Mouse (Mus musculus): ENCODE measurements at regions not wholly inside any gene's neighbourhood (a gene's known extent, or its start where the extent isn't known, plus 50 kb on each side); places are given as distances from the start of the nearest gene placed in this dataset.

DNA sequence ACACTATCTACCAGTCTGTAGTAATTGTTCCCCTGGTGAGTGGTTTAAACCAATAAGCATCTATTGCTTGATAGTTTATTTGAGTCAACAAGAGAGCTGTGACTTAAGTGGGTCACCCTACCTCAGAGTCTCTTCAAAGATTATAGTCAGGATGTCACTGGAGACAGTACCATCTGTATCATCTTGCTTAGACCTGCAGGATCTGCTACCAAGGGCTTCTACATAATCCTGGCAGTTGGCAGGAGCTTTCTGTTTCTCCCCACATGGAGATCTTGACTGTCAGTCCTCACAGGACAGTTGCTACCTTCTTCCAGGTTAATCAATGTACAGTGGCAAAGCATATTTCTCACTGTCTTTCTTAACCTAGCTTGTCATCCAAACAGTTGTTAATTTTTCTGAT, 414.9 kb upstream of the Dcn start:
- DNase-seq (ENCODE audit: low spot score), result no peak

DNA sequence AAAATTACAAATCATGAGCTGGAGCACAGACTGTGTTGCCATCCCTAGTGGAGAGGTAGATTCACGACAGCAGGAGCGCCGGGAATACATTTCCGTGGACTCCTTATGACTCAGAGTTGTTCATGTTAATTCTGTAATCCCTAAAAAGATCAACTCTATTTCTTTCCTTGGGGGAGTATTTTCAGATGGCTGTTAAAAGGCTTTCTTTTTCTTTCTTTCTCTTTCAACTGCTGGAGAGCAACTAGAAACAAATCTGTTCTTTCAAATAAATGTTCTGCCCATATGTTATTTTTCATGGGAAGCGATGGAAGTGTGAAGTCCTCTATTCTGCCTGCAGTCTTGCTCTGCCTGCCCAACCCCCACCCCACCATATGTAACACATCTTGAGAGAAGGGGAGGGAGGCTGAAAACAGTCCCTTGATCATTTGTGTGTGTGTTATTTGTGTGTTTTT, 401.4 kb upstream of the Dcn start:
- DNase-seq (ENCODE audit: low spot score), result no peak

DNA sequence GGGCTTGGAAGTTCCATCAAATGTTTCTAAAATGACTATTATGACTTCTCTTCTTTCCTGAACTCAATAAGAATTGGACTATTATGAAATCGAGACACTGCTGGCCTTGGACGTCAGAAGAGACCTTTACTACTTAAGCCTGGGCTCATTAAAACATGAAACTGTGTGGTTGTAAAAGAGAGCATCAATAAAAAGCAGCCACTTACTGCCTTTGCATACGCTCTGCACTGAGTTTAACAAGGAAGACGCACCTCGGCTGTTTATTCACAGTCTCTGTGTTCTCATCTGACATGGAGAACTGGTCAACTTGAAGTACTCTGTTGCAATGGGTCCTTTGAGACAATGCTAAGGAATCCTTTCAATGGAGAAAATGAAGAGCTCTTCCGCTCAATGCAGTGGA, 399.8 kb upstream of the Dcn start:
- no peak for DNase-seq (ENCODE audit: low spot score)

DNA sequence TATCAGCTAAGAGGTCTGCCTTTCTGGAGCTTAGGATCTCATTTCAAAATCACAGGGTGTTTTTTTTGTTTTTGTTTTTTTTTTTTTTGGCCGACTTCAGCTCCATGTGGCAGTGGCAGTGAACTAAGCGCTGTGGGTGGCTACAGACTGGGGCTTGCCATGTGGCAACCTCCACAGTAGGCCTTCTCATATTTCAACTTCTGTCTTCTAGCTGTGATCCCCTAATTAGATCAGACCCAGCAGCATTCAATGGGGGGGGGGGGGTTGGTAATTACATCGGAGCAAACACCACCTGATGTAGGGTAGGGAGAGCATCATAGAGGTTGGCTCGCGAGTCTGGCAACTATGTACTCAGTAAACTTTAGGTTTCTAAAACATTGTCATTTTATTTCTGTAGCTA, 392.1 kb upstream of the Dcn start:
- DNase-seq (ENCODE audit: low spot score), result no peak

GRCm38 (mm10) chr10:97090254-97090653, 389.2 kb upstream of the Dcn start:
- no peak for DNase-seq (ENCODE audit: low spot score)

- no peak for DNase-seq (ENCODE audit: low spot score)
Measured at GRCm38 (mm10) chr10:97093886-97094285, 385.5 kb upstream of the Dcn start.

DNA sequence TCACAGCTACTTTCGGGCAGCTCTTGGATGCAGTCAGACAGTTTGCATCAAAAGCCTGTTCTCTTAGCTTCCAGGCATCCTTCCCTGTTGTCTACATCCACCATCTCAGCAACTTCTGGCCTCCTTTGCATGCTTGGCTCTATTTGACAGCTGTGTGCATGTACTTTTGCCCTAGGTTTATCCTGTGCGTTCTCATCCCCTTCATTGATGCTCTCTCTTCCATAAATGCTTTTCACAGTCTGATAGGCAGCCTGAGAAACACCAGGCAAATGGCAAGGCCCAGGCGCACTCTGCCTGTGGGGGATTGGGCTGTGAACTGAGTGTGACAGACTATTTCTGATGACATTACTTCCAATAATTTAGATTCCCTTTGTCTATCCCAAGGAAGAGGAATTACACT, 364.9 kb upstream of the Dcn start:
- DNase-seq (ENCODE audit: low spot score), result no peak

DNA sequence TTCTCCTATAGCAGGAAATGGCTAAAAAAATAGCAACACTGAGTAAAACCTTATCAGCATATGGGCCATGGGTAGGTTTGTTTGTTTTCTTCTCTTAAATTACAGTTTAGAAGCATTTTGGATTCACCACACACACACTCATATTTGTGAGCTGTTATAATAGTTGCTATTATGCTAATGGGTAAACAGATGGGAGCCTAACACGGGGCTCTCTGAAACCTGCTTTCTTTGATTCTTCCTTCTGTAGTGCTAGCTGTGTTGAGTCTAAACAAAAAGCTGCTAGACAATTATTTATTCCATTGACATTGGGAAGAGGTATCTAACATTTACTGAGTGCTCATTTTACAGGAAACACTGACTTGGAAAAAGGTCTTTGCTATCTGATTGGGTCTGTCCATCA, 356.7 kb upstream of the Dcn start:
- no peak for DNase-seq (ENCODE audit: low spot score)

DNA sequence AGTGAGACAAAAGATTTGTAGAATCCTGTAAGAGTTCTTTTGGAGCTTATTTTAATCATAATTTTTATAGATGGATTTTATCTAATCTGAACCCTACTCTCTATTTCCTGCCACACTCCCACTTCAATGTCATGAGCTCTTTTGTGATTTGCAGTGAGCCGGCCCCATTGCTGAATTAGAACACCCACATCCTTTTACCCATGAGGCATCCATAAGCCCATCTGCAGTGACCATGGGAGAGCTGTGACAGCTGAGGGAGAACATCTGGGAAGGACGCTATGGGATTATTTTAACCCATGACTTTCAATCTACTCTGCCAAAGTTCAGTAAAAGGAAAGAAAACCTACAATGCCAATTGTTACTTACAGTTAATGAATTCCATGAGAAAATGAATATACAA, 337.8 kb upstream of the Dcn start:
- DNase-seq (ENCODE audit: low spot score), result no peak

DNA sequence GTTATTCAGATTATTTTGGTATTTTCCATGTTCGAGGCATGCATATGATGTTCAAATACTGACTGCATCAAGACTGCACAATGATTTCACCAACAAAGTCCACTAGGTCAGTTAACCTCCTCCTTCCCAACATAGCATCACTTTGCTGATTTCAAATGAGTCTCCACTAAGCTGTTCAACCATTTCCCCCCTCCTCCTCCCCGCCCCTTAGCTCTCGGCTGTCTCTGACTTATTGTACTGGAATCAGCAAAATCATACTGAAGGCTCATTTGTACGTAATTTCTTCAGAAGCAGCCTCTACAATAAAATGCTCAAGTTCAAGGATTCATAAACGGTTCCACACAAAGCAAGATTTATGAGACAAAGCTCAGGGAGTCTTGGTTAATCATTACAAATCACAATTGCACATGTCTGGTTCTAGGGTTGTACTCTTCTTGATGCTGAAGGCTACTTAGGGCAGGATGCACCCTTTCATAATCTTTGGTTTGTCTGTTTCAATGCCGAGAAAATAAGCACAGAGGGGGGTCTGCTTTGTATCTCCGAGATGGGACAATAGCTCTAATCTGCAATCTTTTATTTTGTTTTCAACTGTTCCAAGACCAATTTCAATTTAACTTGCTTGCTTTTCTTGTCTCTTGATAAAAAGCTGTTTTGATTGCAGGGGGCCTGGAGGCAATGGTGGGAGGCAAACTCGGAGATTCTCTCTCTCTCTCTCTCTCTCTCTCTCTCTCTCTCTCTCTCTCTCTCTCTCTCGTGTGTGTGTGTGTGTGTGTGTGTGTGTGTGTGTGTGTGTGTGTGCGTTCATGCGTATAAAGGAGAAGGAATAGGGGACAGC, 320.6 kb upstream of the Dcn start:
- no peak for DNase-seq (ENCODE audit: low spot score)

DNA sequence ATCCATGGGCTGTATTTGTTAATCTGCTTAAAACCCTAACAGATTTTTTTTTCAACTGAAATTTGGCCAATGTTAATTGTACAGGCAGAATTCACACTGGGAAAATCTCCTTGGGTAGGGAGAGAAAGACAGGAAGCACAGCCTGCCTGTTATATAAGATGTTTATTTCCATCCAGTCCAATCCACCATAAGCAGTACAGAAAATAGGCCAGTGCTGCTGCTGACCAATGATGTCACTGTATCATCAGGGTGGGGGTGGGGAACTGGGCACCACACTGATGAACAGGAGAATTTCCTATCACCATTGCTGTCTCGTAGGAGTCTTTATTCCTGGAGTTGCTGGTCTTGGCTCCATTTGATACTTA, 320.0 kb upstream of the Dcn start:
- DNase-seq (ENCODE audit: low spot score), result no peak

GRCm38 (mm10) chr10:97159831-97160575, 319.4 kb upstream of the Dcn start:
- DNase-seq (ENCODE audit: low spot score), result no peak

DNA sequence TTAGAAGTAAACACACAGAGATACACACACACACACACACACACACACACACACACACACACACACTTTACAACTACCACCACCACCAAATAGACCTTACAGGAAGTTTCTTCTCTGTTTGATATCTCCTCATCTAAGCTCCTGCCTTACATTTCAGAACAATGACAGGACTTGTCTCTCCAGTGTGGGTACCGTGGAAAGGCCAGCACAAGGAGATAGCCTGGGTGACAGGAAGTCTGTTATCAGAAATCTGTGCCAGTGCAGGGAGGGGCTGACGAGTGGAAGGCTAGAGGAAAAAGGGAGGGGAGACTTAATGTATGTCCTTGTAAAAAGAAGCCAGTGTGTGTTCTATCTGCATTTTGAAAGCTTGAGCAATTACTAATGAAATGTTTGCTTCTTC, 318.5 kb upstream of the Dcn start:
- DNase-seq (ENCODE audit: low spot score), result no peak

GRCm38 (mm10) chr10:97178468-97178867, 300.9 kb upstream of the Dcn start:
- no peak for DNase-seq (ENCODE audit: low spot score)

DNA sequence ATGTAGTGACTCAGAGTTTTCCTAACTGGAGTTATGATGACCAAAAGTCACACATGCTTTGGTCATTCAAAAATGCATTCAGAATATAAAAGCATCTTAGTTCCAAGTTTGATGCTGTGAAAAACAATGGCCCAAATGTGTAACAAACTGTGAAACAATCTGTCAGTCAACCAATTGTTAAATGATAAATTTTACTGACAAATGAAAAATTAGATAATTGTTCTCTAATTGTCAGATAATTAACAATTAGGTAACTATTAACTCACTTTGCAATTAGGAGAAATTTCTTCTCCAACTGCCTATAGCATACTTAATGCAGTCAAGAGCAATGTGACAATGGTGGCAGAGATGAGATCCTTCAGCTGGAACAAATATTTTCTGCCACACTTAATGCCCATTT, 289.7 kb upstream of the Dcn start:
- no peak for DNase-seq (ENCODE audit: low spot score)

GRCm38 (mm10) chr10:97211238-97211695, 268.1 kb upstream of the Dcn start:
- DNase-seq (ENCODE audit: low spot score), result no peak

DNA sequence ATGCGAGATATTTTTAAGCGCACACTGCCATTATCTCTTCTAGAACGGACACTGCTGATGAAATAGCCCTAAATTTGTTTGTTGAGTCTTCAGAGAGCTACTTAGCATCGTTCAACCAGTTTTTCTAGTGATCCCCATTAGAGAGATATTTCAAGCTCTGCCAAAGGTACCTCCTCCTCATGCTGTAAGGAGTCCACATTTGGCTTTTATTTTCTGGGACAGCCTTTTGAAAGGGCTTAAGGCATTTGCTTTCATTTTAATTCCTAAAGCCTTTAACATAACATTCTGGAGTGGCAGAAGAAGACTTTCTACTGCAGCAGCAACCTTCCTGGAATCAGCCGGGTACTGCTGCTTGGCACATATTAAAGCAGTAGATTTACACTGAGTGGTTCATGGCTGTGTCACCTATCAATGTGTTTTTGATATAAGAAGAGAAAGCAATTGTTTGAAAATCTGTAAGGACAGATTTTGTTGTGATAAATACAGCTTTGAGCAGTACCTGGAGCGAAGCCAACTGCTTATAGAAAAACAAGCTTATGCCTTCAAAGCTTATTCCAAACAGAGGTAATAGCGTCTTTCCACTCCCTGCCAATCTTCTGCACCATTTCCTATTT, 267.5 kb upstream of the Dcn start:
- no peak for DNase-seq (ENCODE audit: low spot score)

DNA sequence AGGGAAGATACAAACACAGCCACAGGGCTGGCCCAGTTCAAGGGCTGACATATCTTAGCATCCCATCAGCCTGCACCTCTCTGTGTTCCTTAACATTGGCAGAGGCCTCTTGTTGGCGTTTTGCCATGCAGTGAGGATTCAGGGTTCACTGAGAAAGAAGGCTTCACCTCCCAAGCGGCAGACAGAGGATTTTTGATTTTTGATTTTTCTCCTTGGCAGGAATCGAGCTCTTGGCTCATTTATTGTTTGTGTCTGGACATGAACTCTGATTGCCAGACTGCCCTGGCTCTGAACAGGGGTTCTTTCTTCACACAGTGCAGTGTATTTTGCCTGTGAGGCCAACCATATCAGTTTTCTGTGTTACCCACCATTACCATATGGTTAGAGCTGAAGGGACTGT, 259.9 kb upstream of the Dcn start:
- peak; percentile 73 for DNase-seq (ENCODE audit: low spot score)

DNA sequence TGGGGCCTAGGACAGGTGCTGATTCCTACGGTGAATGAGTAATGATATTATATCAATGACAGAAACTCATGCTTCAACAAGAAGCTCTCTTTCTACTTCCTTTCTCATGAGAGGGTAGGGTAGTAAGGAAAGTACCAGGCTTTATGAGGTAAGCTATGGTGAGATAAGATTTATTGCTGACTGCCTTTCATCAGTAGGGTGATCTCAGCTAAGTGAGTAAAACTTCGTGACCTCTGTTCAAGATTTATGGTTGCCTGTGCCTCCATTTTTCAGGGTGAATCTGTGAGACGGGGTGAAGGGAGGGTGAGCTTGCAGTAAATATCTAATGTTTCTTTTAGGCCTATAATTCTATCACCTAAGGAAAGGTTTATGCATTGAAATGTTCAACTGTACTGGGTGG, 259.0 kb upstream of the Dcn start:
- DNase-seq (ENCODE audit: low spot score), result no peak

DNA sequence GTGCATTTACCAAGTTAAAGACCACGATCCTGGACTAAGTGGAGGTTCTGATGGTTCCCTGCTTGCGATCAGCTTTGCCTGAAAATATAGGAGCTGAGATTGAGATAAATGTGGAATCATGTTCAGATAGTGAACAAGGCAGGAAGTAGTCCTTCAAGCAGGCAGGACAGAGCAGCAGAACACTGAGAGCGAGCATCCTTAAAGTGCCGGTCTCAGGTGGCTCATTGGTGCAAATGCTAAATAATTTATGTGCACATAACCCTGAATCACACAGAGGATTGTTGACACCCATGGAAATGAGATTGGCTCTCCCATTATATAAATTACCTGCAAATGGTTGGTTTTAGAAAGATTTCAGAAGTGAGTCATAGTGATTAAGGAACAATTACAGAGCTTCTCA, 243.8 kb upstream of the Dcn start:
- DNase-seq (ENCODE audit: low spot score), result no peak

DNA sequence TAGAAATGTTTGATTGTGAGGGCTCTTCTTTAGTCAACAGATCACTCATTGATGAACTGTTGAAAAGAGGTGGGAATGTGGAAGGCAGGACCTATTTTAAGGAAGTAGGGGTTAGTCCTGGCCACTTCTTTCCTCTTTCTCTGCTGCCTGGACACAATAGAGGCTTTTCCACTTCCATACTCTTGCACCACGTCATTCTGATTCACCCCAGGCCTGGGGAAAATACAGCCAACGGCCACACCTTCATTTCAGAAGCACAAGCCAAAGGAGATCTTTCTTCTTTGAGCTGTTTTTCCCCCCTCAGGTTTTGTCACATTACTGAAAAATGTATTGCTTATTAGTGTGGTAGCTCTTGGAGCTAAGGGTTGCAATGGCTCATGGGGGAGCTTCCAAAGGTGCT, 237.9 kb upstream of the Dcn start:
- no peak for DNase-seq (ENCODE audit: low spot score)

GRCm38 (mm10) chr10:97245674-97246073, 233.7 kb upstream of the Dcn start:
- DNase-seq (ENCODE audit: low spot score), result no peak

DNA sequence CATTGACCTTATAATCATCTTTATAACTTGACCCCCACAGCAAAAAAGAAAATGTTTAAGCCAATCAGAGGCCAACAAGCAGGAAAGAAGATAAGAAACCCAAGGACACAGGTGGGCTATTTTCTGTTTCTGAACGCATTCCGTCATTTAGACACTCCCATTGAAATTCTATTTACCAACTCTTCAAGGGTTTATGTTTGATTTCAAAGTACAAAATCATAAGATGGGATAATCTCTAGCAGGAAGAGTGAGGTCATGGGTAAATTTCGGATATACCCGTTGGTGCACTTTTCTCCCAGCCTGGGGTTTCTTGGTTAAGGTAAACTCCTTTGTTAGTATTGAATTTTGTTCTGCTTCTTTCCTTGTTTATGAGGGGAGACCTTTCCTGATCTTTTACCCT, 230.9 kb upstream of the Dcn start:
- DNase-seq (ENCODE audit: low spot score), result no peak
